Mouse (Mus musculus) activated CD4-positive, CD25-positive, alpha-beta regulatory T cell, adult 4 months (primary cell): ENCODE measurements around the gene Gpr31b. TPM values are rescaled to one million over a fixed set of nuclear protein-coding genes. Genes with fewer than 3 reads are reported as not detected.
"Not testable (repeated sequence)": the region's sequence is repeated elsewhere in the genome, so short reads cannot be mapped to it uniquely, and the experiment has no call there.

Experiments
- ATAC-seq: one replicate; pipeline ENCODE4 v1.8.0; 2017
- polyA plus RNA-seq, 2 experiments: library from polyadenylated mRNA; unstranded; fragments of 100-300 nt; shearing (Covaris generic); gene quantifications; one replicate each; pipeline ENCODE4 v1.2.1; 2017

Gpr31b gene
- polyA plus RNA-seq, result not detected

DNA sequence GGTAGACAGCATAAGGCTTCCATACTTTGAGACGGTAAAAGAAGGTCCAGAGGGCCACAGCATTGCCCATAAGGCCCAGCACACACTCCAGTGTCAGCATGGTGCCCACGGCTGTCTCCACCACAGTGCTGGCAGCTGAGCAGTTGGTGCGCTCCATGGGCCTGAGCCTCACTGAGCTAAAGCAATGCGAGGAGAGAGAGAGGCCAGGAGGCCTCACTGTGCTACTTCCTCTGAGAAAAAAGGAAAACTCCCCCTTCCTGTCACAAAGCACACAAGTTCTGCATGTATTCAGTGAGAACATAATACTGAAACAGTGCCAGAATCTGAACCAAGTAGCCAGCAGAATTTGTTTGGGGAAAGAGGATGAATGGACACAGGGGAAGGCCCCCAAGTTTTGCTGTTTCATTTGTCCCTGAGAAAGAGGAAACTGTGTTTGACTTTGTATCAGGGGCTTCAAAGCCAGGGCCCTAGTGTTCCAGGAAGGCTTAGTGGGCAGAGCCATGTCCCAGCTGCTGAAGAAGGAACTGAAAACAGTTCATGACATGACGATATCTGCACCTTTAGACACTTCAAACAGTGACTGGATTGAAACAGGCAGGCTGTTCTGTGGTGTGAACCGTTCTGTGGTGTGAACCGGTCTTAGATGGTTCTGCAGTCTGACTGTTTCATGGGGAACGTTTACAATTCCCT lies at the start of gene Gpr31b:
Gene Gpr31b (minus strand): TSS at position 173 of the 690 bp plus-strand sequence.
- ATAC-seq, result not testable (repeated sequence)

DNA sequence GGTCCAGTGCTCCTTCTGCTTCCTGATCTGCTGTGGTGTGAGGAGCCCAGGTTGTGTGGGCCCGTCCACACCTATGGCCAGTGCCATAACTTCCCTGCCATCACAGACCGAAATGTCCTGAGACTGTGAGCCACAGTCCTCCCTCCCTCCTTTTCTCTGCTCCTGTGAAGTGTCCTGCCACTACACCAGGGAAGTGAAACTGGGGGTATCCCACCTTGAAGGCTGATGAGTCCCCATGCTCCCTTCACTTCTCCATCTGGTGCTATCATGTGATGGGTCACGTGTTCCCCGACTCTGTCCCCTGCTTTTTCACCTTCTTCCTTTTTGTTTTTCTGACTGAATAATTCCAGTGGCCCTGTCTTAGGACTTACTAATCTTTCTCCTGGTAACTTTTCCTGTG lies 40.9 kb upstream of the Gpr31b start:
- not testable (repeated sequence) for ATAC-seq

DNA sequence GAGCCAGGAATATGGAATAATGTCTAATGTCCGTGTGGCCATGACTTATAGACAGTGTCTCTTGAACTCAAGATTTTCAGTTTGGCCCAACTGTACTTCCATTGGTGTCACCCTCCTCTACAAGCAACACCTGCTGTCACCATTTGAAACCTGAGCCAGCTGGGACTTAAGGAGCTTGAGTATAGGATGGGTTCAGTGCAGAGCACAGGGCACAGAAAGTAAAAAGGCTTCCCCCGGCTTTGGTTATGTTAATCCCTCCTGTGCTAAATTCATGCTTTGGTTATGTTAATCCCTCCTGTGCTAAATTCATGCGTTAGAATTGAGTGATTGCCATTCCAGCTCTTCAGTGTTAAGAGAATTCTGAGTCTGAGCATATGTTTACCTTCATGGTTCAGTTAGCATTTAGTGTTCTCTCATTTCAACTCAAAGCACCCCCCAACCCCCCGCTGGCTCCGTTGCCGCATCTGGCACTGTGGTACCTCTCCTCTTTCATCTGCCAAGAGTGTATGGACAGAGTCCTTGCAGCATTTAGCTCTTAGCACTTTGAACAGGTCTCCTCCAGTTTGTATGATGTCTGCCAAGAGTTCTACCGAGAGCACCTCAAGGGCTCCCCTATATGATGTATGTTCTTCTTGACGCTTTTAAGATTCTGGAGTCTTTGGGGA lies 40.1 kb upstream of the Gpr31b start:
- not testable (repeated sequence) for ATAC-seq

DNA sequence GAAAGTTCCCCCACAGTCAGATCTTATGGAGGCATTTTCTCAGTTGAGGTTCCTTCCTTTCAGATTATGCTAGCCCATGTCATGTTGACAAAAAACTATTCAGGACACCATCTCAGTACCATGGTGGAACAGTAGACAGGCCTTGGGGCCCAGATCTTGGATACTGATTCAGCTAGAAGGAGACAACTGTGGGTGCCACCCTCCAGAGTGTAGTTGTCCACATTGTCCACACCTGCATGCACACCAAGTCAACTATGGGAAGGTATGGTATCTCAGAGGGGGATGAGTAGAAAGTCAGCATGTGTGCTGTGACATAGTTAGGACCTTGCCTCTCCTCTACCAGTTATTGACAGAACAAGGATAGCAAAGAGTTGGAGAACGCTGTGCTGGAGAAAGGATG lies 39.4 kb upstream of the Gpr31b start:
- not testable (repeated sequence) for ATAC-seq

- not testable (repeated sequence) for ATAC-seq
These were observed 17.1 kb upstream of the Gpr31b start for GRCm38 (mm10) chr17:13069227-13069626.

- ATAC-seq, result not testable (repeated sequence)
These were observed 15.8 kb upstream of the Gpr31b start for GRCm38 (mm10) chr17:13067864-13068385.

- not testable (repeated sequence) for ATAC-seq
These were observed 10.8 kb upstream of the Gpr31b start for GRCm38 (mm10) chr17:13062882-13063281.

- not testable (repeated sequence) for ATAC-seq
These were observed 8.7 kb upstream of the Gpr31b start, which contains the start of gene Tcp10b for GRCm38 (mm10) chr17:13060804-13061203. Gene Tcp10b (plus strand): TSS chr17:13061104.

DNA sequence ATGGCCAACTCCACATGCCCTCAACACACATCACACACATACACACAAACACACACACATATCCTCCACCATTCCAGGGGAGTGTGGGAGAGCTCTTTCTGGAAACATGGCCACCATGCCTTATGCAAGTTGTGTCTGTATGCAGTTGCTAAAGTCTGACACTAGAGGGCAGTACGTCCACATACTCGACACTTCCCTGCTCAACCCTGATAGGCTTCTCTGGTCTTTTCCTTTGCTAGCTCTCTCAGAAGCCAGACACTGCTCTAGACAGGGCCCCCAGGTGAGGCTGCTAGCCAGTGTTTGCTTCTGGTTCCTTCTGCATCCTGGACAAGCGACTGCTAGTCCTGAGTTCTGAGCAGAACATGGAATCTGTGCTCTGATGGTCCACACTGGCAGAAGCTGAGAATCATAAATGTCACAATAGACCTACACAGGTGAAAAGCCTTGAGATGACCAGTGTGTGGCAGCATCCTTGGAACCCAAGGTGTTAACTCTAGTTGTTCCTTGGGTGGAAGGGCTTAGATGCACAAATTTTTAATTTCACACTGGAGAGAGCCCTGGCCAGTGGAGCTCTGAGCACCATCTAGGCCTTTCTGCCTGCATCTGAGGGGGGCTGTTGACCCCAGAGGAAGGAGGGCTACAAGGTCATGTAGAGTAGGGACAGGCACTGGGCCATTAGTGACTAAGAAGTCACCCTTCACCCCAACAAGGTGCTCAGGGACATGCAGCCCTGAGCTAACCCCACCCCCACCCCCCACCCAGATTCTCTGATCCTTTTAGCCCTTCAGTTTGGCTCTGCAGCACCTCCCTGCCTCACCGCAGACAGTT lies 8.0 kb downstream of the Gpr31b start:
- ATAC-seq, result peak; percentile 86

- ATAC-seq, result not testable (repeated sequence)
These were observed 15.4 kb downstream of the Gpr31b start for GRCm38 (mm10) chr17:13036627-13037192.

- no peak for ATAC-seq
These were observed 38.8 kb downstream of the Gpr31b start for GRCm38 (mm10) chr17:13013316-13013715.

GRCm38 (mm10) chr17:13009887-13010286 lies 42.2 kb downstream of the Gpr31b start:
- peak; percentile 12 for ATAC-seq

DNA sequence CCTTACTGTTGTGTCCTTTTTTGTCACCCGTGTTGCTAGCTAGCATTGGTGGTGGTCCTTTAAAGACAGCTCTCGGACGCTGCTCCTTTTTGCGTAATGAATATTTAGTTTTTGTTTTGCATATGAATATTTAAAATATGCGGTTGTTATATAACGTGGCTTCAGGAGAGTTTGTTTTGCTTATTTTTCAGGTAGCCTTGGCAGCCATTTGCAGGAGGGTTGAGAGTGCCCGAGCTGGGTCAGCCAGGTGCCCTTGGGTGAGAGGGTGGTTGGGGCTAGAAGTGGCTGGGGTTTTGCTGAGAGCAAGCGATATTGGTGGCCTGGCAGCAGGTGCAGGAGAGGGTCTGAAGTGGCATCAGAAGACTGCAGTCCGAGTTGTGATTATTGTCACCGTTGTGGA lies 43.6 kb downstream of the Gpr31b start:
- no peak for ATAC-seq

GRCm38 (mm10) chr17:13007730-13008425 lies 44.2 kb downstream of the Gpr31b start:
- ATAC-seq, result peak; percentile 90

GRCm38 (mm10) chr17:13006984-13007383 lies 45.1 kb downstream of the Gpr31b start:
- ATAC-seq, result no peak

- not testable (repeated sequence) for ATAC-seq
These were observed 45.5 kb downstream of the Gpr31b start, which contains the start of gene Sod2 for GRCm38 (mm10) chr17:13006546-13006945. Gene Sod2 (plus strand): TSS chr17:13006846.

- ATAC-seq, result not testable (repeated sequence)
These were observed 47.7 kb downstream of the Gpr31b start for GRCm38 (mm10) chr17:13004436-13004835.

DNA sequence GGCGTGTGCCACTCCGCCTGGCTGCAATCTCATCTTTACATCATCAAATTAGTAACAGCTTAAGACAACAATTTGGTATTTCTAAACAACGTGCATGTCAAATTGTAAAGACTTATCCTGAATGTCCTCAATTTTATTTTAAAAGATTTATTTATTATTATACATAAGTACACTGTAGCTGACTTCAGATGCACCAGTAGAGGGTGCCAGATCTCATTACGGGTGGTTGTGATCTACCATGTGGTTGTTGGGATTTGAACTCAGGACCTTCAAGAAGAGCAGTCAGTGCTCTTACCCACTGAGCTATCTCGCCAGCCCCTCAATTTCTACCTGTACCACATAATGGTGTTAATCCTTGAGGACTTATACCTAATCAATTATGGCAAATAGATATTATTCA lies 49.9 kb downstream of the Gpr31b start:
- not testable (repeated sequence) for ATAC-seq
